Mouse (Mus musculus) limb, embryonic 13.5 days (tissue): ENCODE measurements around the gene Tbc1d1. TPM values are rescaled to one million over a fixed set of nuclear protein-coding genes. Genes with fewer than 3 reads are reported as not detected.

Source experiments
- ATAC-seq: fragments of 200-750 bp; cut with Nextera tagmentation; 2 replicates; pipeline ENCODE4 v1.8.0; 2017; ENCODE audit warnings: low read depth, moderate number of reproducible peaks, moderate TSS enrichment; ENCODE audit not compliant: low FRiP score
- H3K27ac ChIP-seq: fragments of 300-500 bp; sonication (generic); 2 replicates; pipeline ENCODE4 v1.5.1; 2015; ENCODE audit warnings: inconsistent platforms, mild to moderate bottlenecking, moderate library complexity
- H3K27me3 ChIP-seq: fragments of 300-500 bp; sonication (generic); 2 replicates; pipeline ENCODE4 v1.6.1; 2015; ENCODE audit warnings: mild to moderate bottlenecking, inconsistent platforms
- H3K36me3 ChIP-seq: fragments of 300-500 bp; sonication (generic); 2 replicates; pipeline ENCODE4 v1.6.1; 2015; ENCODE audit warnings: inconsistent platforms, mild to moderate bottlenecking, moderate library complexity
- H3K4me1 ChIP-seq: fragments of 300-500 bp; sonication (generic); 2 replicates; pipeline ENCODE4 v1.6.1; 2015; ENCODE audit warnings: inconsistent platforms
- H3K4me2 ChIP-seq: fragments of 300-500 bp; sonication (generic); replicated peaks from 2 replicates; pipeline ENCODE4 v1.6.1; 2015; ENCODE audit warnings: inconsistent platforms, mild to moderate bottlenecking, moderate library complexity
- H3K4me3 ChIP-seq: fragments of 300-500 bp; sonication (generic); 2 replicates; pipeline ENCODE4 v1.5.1; 2015; ENCODE audit warnings: moderate library complexity, mild to moderate bottlenecking, inconsistent platforms
- H3K9ac ChIP-seq: fragments of 300-500 bp; sonication (generic); 2 replicates; pipeline ENCODE4 v1.6.1; 2015; ENCODE audit warnings: mild to moderate bottlenecking, inconsistent platforms
- H3K9me3 ChIP-seq: fragments of 300-500 bp; sonication (generic); 2 replicates; pipeline ENCODE4 v1.6.1; 2016; ENCODE audit warnings: inconsistent platforms
- WGBS: fragments of 180-500 bp; shearing (Covaris S2); methylation state at CpG from one replicate; pipeline ENCODE4 v1.1.7; 2015; 5-methylcytosine and 5-hydroxymethylcytosine counted together
- polyA plus RNA-seq: library from polyadenylated mRNA; unstranded; fragments of >200 nt; fragmentation: Nextera tagmentation; extraction: Ambion mirVana; gene quantifications from 2 replicates; pipeline ENCODE4 v1.2.1, GENCODE M21; 2015

Gene Tbc1d1
- polyA plus RNA-seq, 1 experiment from 2014 or later: 29.1 TPM

DNA sequence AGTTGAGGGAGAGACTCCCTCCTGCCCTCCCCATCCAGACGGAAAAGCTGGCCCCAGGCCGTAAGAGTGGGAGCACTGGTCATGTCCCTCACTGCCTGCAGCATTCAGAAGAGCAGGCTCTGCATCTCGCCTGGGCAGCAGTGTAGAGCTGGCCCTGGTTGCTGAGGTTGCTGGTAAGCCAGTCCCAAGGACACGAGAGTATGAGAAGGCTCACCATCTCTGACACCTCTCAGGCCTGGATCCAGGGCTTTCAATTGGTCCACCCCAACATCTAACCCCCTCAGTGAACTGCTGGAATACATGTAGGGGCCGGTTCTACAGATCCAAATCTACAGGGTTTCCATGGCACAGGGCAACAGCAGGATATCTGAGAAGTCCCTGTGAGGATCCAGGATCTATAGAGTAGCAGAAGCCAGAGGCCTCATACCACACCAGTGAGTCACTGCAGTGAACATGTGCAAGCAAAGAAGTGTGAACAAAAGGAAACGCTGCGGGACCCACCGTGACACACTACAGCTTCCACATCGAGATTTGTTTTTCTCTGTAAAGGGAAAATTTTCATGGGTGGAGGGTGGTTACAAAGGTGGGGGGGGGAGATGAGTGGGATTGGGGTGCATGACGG is 9.6 kb upstream of the Tbc1d1 start:
- no peak for ATAC-seq
- WGBS: 76% methylated on average over 10 of the region's 10 CpGs

DNA sequence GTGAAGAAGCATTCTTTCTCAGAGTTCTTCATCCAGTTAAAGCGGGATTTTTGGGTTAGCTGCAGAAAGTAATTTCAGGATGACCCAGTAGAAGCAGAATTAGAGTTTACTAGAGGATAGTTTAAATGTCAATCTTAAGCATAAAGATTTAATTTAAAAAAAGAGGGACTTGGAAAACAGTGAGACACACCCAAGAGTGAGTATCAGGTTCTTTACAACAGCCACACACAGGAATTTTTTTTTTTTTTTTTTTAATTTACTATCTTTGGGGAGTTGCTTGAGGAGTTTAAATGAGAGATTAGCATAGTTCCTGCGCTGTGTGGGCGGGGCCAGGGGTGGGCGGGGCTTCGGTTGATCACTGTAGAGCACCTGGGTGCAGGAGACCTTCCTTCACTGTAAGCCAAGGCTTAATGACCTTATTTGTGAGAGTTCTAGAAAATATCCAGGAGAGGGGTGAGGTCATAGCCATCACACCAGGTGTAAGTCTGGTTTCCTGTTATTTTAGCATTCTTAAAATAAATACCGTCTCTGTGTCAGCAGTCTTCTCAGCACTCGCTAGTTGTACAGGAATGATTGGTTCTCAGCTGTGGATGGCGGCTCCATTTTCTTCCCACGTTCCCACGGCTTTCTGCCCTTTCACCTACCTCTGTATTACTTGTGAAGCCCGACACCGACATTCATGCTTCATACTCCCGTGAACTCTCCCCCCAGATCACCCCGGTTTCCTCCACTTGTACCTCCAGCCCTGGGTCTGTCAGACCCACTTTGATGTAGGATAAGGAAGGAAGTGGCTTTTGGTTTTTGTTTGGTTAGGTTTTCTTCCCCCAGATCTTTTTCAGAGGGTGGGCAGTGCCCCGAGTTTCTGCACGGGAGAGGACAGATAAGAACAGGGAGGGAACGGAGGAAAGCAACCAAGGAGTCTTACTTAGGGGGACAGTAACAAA is 6.6 kb upstream of the Tbc1d1 start:
- peak; percentile 68 for ATAC-seq
- 26% methylated on average over 17 of the region's 17 CpGs for WGBS
- Histone ChIP-seq H3K4me2 (peak overlapping the region; percentile 37), H3K27ac (no peak overlapping the region), H3K4me1 (peaks cover 5% of the 10 kb centered on the region; the same call in 1 of the 2 replicates), H3K36me3 (no peaks in the 10 kb centered on the region), H3K9me3 (no peaks in the 10 kb centered on the region), H3K27me3 (peaks cover 6% of the 10 kb centered on the region; the same call in 1 of the 2 replicates), H3K4me3 (no peak overlapping the region), H3K9ac (no peak overlapping the region)

More for the DNA sequence above, 9.6 kb upstream of the Tbc1d1 start:
- Histone ChIP-seq H3K4me2 (no peak overlapping the region), H3K36me3 (no peaks in the 10 kb centered on the region), H3K4me3 (no peak overlapping the region), H3K9me3 (no peaks in the 10 kb centered on the region), H3K4me1 (peaks cover 5% of the 10 kb centered on the region; the same call in 1 of the 2 replicates), H3K27ac (no peak overlapping the region), H3K9ac (no peak overlapping the region), H3K27me3 (peaks cover 6% of the 10 kb centered on the region; the same call in 1 of the 2 replicates)

DNA sequence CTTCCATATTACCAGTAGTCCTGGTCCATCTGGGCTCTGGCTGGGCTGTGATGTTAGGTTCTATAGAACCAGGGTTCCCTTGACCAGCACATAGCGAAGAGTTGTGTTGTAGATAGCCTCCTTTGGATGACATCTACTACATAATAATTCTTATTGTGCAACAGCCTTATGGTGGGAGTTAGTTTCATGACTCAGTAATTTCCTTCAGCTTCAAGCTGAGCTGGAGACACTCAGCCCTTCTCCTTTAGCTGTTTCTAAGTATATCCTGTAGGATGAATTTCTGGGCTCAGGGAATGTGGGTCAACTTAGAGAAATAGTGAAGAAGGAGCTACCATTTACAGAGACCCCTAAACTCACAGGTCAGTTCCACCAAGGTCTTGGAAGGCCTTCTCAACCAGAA is 2.8 kb upstream of the Tbc1d1 start:
- ATAC-seq: no peak
- Histone ChIP-seq H3K27me3 (peaks cover 34% of the 10 kb centered on the region), H3K9me3 (no peaks in the 10 kb centered on the region), H3K36me3 (no peaks in the 10 kb centered on the region), H3K4me3 (no peak overlapping the region), H3K4me1 (peaks cover 14% of the 10 kb centered on the region), H3K4me2 (no peak overlapping the region), H3K27ac (no peak overlapping the region), H3K9ac (no peak overlapping the region)
- 75% methylated on average over 1 of the region's 1 CpGs for WGBS

- H3K27me3 ChIP-seq: peaks cover 60% of the 10 kb centered on the region
Observed at GRCm38 (mm10) chr5:64156579-64156978, 474 bp downstream of the Tbc1d1 start.

GRCm38 (mm10) chr5:64157926-64158325 is 1.8 kb downstream of the Tbc1d1 start:
- Histone ChIP-seq H3K36me3 (no peaks in the 10 kb centered on the region), H3K4me2 (no peak overlapping the region), H3K9ac (no peak overlapping the region), H3K4me3 (no peak overlapping the region), H3K27me3 (peaks cover 72% of the 10 kb centered on the region), H3K4me1 (peaks cover 27% of the 10 kb centered on the region), H3K9me3 (no peaks in the 10 kb centered on the region), H3K27ac (no peak overlapping the region)
- no peak for ATAC-seq
- WGBS: 32% methylated on average over 1 of the region's 1 CpGs

More at GRCm38 (mm10) chr5:64156579-64156978, 474 bp downstream of the Tbc1d1 start:
- ATAC-seq: no peak
- peaks cover 27% of the 10 kb centered on the region for H3K4me1 ChIP-seq
- H3K27ac ChIP-seq: no peak overlapping the region
- peak overlapping the region; percentile 38 for H3K4me2 ChIP-seq
- WGBS: 28% methylated on average over 4 of the region's 4 CpGs
- H3K9me3 ChIP-seq: no peaks in the 10 kb centered on the region
- H3K4me3 ChIP-seq: no peak overlapping the region
- H3K36me3 ChIP-seq: no peaks in the 10 kb centered on the region
- no peak overlapping the region for H3K9ac ChIP-seq

- Histone ChIP-seq H3K9ac (no peak overlapping the region), H3K27me3 (peaks cover 75% of the 10 kb centered on the region), H3K4me1 (peaks cover 27% of the 10 kb centered on the region), H3K4me2 (peak overlapping the region; percentile 100; the same call in 1 of the 2 replicates), H3K9me3 (no peaks in the 10 kb centered on the region), H3K4me3 (no peak overlapping the region), H3K27ac (no peak overlapping the region), H3K36me3 (no peaks in the 10 kb centered on the region)
- 32% methylated on average over 4 of the region's 4 CpGs for WGBS
- ATAC-seq: no peak
Observed at GRCm38 (mm10) chr5:64158501-64158900, 2.4 kb downstream of the Tbc1d1 start.

- Histone ChIP-seq H3K4me2 (peak overlapping the region; percentile 100), H3K36me3 (no peaks in the 10 kb centered on the region), H3K27me3 (peaks cover 78% of the 10 kb centered on the region), H3K27ac (no peak overlapping the region), H3K9ac (peak overlapping the region; percentile 69), H3K4me1 (peaks cover 27% of the 10 kb centered on the region), H3K4me3 (peak overlapping the region; percentile 63), H3K9me3 (no peaks in the 10 kb centered on the region)
- WGBS: under 1% methylated on average over 39 of the region's 39 CpGs
- peak; percentile 18; the same call in 1 of the 2 replicates for ATAC-seq
Observed at GRCm38 (mm10) chr5:64159065-64159780, 3.1 kb downstream of the Tbc1d1 start.

DNA sequence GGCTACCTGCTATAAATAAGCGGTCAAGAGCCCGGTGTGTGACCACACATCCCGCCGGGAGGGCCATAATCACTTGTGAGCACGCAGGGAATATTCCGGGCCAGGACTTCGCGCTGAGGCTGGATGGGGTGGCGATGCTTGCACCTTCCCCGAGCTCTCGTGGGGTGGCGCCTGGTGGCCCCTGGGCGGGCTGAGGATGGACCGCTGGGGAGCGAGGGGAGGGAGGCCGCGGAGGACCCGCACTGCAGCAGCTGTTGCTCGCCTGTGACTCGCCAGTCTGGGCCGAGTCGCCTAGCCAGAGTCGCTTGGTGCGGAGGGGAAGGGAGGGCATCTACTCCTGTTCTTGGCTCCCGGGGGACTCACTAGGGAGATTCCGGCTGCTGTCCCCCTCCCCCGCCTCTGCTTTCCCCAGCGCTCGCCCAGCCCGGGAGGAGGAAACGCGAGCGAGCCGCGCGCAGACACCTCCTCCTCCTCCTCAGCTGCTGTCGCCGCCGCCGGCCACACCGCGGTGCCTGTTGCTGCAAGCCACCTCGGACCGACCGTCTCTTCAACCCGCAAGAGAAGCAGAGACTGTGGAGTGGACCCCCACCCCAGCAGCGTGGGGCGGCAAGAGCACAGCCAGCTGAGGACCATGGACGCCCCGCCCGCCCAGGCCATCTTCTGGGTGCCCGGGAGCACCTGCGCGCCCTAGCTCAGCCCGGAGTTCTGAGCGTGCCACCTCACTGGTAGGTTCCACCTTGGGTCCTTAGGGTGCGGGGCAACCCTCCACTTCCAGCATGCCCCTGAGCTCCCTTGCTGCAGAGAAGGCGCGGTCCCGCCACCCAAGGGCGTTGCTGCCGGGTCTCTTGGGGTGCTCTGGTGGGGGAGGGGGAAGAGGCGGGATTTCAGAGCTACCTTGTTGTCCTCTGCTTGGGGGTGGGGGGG is 3.9 kb downstream of the Tbc1d1 start:
- H3K9ac ChIP-seq: peak overlapping the region; percentile 69
- peak; percentile 43 for ATAC-seq
- H3K4me3 ChIP-seq: peak overlapping the region; percentile 63
- peaks cover 78% of the 10 kb centered on the region for H3K27me3 ChIP-seq
- no peaks in the 10 kb centered on the region for H3K9me3 ChIP-seq
- peaks cover 27% of the 10 kb centered on the region for H3K4me1 ChIP-seq
- no peaks in the 10 kb centered on the region for H3K36me3 ChIP-seq
- H3K4me2 ChIP-seq: peak overlapping the region; percentile 100
- no peak overlapping the region for H3K27ac ChIP-seq
- 0% methylated on average over 58 of the region's 63 CpGs for WGBS

GRCm38 (mm10) chr5:64160705-64161391 is 4.7 kb downstream of the Tbc1d1 start:
- Histone ChIP-seq H3K4me3 (peak overlapping the region; percentile 63), H3K27me3 (peaks cover 72% of the 10 kb centered on the region), H3K36me3 (no peaks in the 10 kb centered on the region), H3K27ac (no peak overlapping the region), H3K4me1 (peaks cover 26% of the 10 kb centered on the region), H3K4me2 (peak overlapping the region; percentile 100), H3K9me3 (no peaks in the 10 kb centered on the region), H3K9ac (peak overlapping the region; percentile 69; the same call in 1 of the 2 replicates)
- WGBS: 2% methylated on average over 23 of the region's 23 CpGs
- ATAC-seq: no peak

DNA sequence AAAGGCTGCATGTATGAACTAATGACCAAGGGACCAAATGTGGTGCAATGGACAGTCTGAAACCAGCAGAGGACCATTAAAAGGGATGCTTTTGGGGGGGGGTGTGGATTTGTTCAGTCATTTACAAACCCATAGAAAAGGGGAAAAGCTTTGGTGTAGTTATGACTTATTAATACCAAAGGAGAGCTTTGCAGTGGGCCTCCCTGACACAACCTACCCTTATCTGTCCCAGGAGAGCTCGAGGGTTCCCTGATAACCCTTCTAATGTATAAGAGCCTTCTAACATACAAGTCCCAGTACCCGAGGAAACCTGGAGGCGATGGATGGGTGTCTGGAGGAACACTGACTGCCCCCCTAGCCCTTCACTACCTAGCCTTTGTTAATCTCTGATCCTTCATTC is 5.8 kb downstream of the Tbc1d1 start:
- Histone ChIP-seq H3K27me3 (peaks cover 64% of the 10 kb centered on the region), H3K9ac (no peak overlapping the region), H3K4me1 (peaks cover 17% of the 10 kb centered on the region), H3K4me2 (no peak overlapping the region), H3K36me3 (no peaks in the 10 kb centered on the region), H3K27ac (no peak overlapping the region), H3K4me3 (no peak overlapping the region), H3K9me3 (no peaks in the 10 kb centered on the region)
- ATAC-seq: no peak
- WGBS: 85% methylated on average over 3 of the region's 3 CpGs
